Mouse (Mus musculus) central nervous system, embryonic 18 days (tissue): ENCODE measurements around the gene Lmf2. TPM values are rescaled to one million over a fixed set of nuclear protein-coding genes. Genes with fewer than 3 reads are reported as not detected.

Source experiments
- polyA plus RNA-seq: library from polyadenylated mRNA; depleted of rRNA; stranded (reverse); fragments of >200 nt; gene quantifications from 2 replicates; pipeline ENCODE4 v1.2.3, GENCODE M21; 2012; rRNA removed

Lmf2 gene
- 15.9 and 17.0 TPM in 2 replicates for polyA plus RNA-seq

DNA sequence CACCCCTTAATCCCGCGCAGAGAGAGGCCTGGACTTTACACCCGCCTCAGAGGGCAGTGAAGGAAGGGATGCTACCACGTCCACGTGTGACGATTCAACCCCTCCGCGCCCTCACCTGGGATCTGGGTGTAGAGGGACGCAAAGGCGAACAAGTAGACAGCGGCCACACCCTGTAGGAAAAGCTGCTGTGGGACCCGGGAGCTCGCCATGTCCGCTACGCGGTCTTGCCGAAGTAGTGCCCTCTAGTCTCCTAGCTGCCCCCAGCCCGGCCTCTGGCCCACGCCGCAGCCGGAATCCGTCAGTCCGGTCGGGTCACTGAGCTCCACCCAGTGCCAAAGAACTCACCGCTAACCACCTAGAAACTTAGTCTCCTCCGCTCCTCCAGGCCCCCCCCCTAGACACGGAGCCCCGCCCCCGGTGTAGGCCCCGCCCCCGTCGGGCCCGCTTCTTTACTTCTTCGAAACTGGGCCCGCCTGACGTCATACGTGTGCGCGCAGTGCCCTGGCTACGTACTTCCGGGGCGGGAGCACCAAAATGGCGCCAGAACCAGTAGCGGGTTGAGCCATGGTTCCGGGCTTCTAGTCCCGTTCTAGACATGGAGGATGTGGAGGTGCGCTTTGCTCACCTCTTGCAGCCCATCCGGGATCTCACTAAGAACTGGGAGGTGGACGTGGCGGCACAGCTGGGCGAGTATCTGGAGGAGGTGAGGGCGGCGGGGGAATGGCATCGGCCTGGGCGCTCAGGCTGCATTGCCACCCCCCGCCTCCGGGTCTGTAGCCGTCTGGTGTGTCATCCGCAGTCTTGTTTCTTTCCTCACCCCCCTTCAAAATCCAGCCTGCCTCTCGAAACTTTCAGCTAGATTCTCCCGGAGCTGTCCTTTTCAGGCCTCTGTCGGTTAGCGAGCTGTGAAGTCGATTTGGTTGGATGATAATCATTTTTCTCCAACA, at the start of gene Lmf2, which contains the start of gene Ncaph2:
Gene Lmf2 (minus strand): TSS at position 419 of the 947 bp plus-strand sequence.
Gene Ncaph2 (plus strand): TSS at position 479 of the 947 bp plus-strand sequence.

GRCm38 (mm10) chr15:89384617-89385016, 29.2 kb upstream of the Lmf2 start, which contains the start of gene Klhdc7b:
Gene Klhdc7b, plus strand, starts transcription at chr15:89384917.

GRCm38 (mm10) chr15:89378831-89379401, 23.5 kb upstream of the Lmf2 start, which contains the start of gene Odf3b:
Gene Odf3b, minus strand, starts transcription at chr15:89379282.

DNA sequence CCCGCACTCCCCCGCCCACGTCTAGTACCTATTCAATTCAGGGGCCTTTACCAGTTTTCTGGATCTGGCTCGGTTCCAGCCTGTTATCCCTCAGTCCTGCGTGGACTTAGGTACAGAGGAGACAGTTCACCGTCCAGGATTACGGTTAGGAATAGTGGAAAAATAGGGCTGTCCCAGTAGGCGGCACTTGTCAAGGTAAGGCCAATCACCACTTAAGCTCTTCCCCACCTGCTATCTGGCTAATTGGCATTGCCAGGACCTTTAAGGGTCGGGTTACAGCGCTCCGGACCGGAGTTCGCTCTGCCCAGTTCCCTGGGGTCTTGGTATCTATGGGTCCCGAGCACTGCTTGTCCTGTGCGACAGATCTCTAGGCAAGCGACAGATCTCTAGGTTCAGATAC, 21.5 kb upstream of the Lmf2 start, which contains the start of gene Tymp:
Gene Tymp (minus strand): TSS at position 83 of the 400 bp plus-strand sequence.

DNA sequence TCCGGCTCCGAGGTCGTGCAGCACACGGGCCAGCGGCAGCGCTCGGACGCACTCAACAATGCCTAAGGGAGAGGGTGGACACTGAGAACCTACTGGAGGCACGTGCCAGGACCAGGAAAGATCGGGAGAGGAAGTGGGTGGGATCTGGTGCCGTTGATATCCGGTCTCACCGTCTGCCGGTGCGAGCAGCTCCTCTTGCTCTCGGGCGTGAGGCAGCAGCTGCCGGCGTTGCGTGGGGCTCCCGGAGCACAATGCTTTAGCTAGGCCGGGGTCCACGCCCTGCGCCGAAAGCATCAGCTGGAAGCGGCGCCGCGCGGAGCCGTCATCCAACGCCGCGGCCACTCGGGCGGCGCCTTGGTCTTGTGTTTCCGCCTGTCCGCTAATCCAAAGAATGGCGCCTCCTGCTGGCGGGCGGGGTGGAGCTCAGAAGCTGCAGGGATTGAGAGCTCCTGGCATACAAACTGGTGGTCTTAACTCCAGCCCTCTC, 18.3 kb upstream of the Lmf2 start, which contains the start of gene Sco2:
Gene Sco2 (minus strand): TSS at position 85 of the 487 bp plus-strand sequence.

GRCm38 (mm10) chr15:89334271-89334670, 21.2 kb downstream of the Lmf2 start, which contains the start of gene Miox:
Gene Miox, plus strand, starts transcription at chr15:89334398.

GRCm38 (mm10) chr15:89322670-89323522, 32.6 kb downstream of the Lmf2 start, which contains the start of gene Adm2:
Gene Adm2, plus strand, starts transcription at chr15:89322720.

DNA sequence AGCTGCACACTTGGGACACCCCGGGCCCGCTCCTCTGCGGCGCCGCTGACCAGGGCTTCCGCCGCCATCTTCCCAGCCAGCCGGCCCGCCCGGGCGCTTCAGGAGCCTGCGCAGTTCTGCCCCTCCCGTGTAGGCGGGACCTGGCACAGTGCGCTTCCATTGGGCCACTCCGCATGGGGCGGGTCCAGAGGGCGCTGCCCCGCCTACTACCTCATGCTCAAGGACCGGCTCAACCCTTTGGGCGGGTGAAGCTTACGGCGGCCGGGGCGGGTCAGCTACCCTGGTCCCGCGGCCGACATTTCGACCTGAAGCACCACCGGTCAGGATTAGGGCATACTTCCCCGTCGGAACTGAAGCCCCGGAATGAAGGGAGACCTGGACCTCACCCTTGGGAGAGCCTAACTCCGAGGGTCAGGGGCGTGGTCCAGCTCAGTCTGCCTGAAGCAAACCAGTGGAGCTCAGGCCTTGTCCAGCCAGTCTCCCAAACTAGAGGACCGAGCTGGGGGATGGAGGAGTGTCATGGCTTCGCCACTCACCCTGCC, 40.2 kb downstream of the Lmf2 start, which contains the start of gene Sbf1:
Gene Sbf1 (minus strand): TSS at position 122 of the 542 bp plus-strand sequence.

Other genes with a start within 250 kb of the Lmf2 start
- gene Tubgcp6, start 232.5 kb downstream of the Lmf2 start, polyA plus RNA-seq = 33.3 and 39.6 TPM in 2 replicates
- gene Hdac10, start 227.0 kb downstream of the Lmf2 start, polyA plus RNA-seq = 59.9 and 61.6 TPM in 2 replicates
- 9.2 and 9.8 TPM in 2 replicates for gene Mapk12, start 215.0 kb downstream of the Lmf2 start, polyA plus RNA-seq
- 58.0 and 67.9 TPM in 2 replicates for gene Mapk11, start 206.0 kb downstream of the Lmf2 start, polyA plus RNA-seq
- 134 and 141 TPM in 2 replicates for gene Plxnb2, start 174.9 kb downstream of the Lmf2 start, polyA plus RNA-seq
- 162 TPM in 2 replicates for gene Dennd6b, start 159.2 kb downstream of the Lmf2 start, polyA plus RNA-seq
- gene Ppp6r2, start 144.1 kb downstream of the Lmf2 start, polyA plus RNA-seq = 132 and 135 TPM in 2 replicates
- gene Sbf1, start 40.3 kb downstream of the Lmf2 start, polyA plus RNA-seq = 149 and 165 TPM in 2 replicates
- gene Adm2, start 32.9 kb downstream of the Lmf2 start, polyA plus RNA-seq = 0.07 TPM in 1 of 2 replicates, not detected in the other
- gene Miox, start 21.3 kb downstream of the Lmf2 start, polyA plus RNA-seq = not detected in 2 replicates
- gene Ncaph2, start 60 bp upstream of the Lmf2 start, polyA plus RNA-seq = 104 and 105 TPM in 2 replicates
- gene Sco2, start 18.2 kb upstream of the Lmf2 start, polyA plus RNA-seq = 34.5 and 37.7 TPM in 2 replicates
- 3.2 and 3.9 TPM in 2 replicates for gene Tymp, start 21.4 kb upstream of the Lmf2 start, polyA plus RNA-seq
- gene Odf3b, start 23.6 kb upstream of the Lmf2 start, polyA plus RNA-seq = 2.2 and 4.6 TPM in 2 replicates
- 0.03 and 0.04 TPM in 2 replicates for gene Klhdc7b, start 29.3 kb upstream of the Lmf2 start, polyA plus RNA-seq
- 0.23 and 0.26 TPM in 2 replicates for gene Syce3, start 54.8 kb upstream of the Lmf2 start, polyA plus RNA-seq
- gene Cpt1b, start 70.2 kb upstream of the Lmf2 start, polyA plus RNA-seq = 6.2 and 8.1 TPM in 2 replicates
- 3.3 and 3.4 TPM in 2 replicates for gene C730034F03Rik, start 73.9 kb upstream of the Lmf2 start, polyA plus RNA-seq
- 0.11 and 0.19 TPM in 2 replicates for gene Gm44502, start 74.0 kb upstream of the Lmf2 start, polyA plus RNA-seq
- 87.4 and 92.5 TPM in 2 replicates for gene Chkb, start 74.2 kb upstream of the Lmf2 start, polyA plus RNA-seq
- 85.6 and 93.4 TPM in 2 replicates for gene Mapk8ip2, start 98.3 kb upstream of the Lmf2 start, polyA plus RNA-seq
- gene Arsa, start 121.8 kb upstream of the Lmf2 start, polyA plus RNA-seq = 36.4 and 36.7 TPM in 2 replicates
- gene Shank3, start 144.0 kb upstream of the Lmf2 start, polyA plus RNA-seq = 41.7 and 44.4 TPM in 2 replicates
- 7.3 and 9.3 TPM in 2 replicates for gene Acr, start 212.7 kb upstream of the Lmf2 start, polyA plus RNA-seq
- 114 and 122 TPM in 2 replicates for gene Rabl2, start 236.3 kb upstream of the Lmf2 start, polyA plus RNA-seq